Mouse (Mus musculus) lung, postnatal 36 days (tissue): ENCODE measurements at regions not wholly inside any gene's neighbourhood (a gene's known extent, or its start where the extent isn't known, plus 50 kb on each side); places are given as distances from the start of the nearest gene placed in this dataset.
A peak's percentile ranks its signal among the peaks of the same experiment; 100 is the strongest.

ENCODE experiments used
- DNase-seq: peaks from one replicate; pipeline ENCODE4 v3.0.0; 2022; ENCODE audit warnings: mixed read lengths

DNA sequence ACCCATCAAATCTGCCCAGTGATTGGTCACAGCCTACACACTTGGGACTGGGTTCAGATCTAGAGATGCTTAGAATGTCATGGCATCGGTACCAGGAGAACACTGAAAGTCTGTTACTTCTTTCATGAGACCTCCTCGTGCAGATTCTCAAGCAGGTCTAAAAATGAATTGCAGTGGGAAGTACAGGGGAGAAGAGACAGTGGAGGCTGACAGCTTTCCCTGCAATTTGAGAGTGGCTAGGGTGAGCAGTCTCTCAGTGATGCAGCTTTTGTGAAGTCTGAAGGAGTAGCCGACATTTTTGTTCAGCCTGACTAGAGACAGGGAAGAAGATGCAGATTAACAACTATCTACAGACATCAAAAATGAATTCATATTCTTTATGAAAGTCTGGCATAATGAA is 112.5 kb downstream of the Fam198b start:
- no peak for DNase-seq

- DNase-seq: no peak
Observed at GRCm38 (mm10) chr3:80002335-80002734, 118.0 kb downstream of the Fam198b start.

GRCm38 (mm10) chr3:80003300-80004090 is 119.2 kb downstream of the Fam198b start:
- DNase-seq: no peak

DNA sequence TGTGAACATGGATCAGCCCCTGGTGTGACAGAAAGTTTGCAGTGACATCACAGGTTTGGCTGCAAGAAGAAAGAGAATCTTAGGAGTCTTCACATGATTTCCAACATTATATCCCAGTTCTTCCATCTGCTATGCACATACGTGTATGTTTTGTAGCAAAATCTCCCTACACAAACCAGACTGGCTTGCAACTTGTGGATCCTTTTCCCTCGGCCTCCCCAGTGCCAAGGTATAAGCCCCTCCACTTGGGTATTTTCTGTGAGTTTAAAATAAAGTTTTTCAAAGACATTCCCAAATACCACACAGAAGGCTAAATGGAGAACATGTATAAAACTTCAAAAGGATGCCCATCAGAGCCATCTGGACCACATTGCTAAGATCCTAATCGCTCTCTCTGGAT is 120.2 kb downstream of the Fam198b start:
- no peak for DNase-seq

- DNase-seq: peak; percentile 26
Observed at GRCm38 (mm10) chr3:80004966-80005365, 120.6 kb downstream of the Fam198b start.

GRCm38 (mm10) chr3:80005371-80005770 is 121.0 kb downstream of the Fam198b start:
- no peak for DNase-seq

DNA sequence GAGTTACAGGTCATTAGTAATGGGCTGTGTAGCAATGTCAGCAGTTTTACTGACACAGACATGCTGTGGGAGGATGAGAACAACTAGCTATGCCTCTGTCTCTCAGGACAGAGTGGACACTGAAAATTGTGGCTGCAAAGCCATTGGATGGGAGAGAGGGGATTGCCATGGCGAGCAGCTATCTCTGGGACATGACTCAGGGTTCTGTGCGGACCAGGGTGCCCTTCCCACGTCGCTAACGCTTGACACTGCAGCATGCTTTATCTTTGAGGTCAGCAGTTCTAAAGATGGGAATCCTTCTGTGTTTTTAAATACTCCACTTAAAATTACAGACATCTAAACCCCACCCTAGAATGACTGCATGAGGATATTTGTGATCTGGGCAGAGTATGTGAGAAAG is 121.9 kb downstream of the Fam198b start:
- DNase-seq: no peak

DNA sequence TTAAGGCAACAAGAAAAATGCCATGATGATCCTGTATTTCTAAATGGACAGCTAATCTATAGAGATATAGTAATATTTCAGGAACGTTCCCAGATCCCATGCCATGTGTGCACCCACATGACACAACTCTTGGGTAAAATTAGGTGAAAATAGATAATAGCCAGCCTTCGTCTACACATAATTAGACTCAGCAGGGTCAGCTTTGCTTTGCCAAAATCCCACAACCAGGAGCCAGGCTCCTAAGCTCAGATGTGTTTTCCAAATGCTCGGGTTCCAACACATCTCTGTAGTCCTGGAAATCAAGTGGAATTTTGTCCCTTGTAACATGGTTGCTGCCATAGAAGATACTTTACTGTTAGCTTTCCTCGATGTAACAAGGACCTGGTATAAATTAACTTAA is 122.7 kb downstream of the Fam198b start:
- DNase-seq: no peak

DNA sequence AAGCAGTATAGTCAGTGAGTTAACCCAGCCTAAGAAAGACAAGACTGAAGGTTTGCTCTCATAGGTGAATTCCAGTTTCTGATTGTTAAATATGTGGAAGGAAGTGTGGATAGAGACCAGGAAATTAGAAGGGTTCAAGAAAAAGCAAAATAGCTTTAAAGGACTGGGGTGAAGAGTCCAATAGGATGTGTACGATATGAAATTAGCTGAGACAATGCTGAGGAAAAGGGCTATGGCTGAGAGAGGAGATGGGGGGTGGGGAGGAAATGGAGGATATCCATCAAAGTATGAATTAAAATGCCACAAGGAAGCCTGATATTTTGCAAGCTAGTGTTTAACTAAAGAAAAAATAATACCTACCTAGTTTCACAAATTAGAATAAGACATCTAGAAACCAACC is 124.9 kb downstream of the Fam198b start:
- peak; percentile 34 for DNase-seq

GRCm38 (mm10) chr3:80025795-80026194 is 141.5 kb downstream of the Fam198b start:
- peak; percentile 58 for DNase-seq

DNA sequence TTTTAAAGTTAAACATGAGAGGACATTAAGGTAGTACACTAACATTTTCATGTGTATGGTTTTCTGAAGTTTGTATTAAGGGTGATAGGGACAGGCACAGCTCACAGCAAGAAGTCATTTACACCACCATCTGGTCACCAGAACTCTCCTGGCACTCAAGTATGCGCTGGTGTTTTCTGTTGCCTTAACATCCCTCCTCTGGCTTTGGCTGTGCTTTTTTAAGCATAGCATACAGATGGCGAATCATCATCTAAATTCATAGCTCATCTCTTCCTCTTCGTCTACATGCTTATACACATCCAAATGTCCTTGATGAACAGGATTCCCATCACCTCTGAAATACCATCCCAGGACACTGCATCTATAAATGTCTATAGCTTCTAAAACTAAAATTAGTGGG is 148.7 kb downstream of the Fam198b start:
- DNase-seq: no peak

DNA sequence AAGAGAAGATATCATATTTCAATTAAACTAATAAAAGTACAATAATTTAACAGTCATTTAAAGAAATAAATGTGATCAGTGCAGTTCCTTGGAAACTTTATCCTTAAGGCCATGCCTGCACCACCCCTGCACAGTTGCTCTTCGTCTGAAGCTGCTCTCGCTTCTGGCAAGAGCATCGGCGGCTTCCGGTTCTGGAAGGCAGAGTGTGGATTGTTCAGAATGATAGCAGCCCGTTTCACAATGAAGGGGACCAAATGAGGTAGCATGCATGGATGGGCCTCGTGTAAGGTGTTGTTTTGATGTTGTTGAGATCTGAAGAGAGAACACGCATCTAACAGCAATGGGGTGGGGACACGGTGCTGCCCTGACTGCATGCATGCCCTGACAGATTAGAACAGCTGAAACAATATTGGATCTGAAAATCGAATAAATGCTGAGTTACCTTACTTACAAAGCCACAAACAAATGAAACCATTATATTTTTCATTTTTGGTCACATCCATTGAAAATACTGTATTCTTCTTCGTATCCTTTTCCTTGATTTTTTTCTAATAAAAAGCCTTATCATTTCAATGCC is 154.3 kb downstream of the Fam198b start:
- DNase-seq: peak; percentile 35

- DNase-seq: peak; percentile 90
Observed at GRCm38 (mm10) chr3:80042756-80043484, 158.6 kb downstream of the Fam198b start.

DNA sequence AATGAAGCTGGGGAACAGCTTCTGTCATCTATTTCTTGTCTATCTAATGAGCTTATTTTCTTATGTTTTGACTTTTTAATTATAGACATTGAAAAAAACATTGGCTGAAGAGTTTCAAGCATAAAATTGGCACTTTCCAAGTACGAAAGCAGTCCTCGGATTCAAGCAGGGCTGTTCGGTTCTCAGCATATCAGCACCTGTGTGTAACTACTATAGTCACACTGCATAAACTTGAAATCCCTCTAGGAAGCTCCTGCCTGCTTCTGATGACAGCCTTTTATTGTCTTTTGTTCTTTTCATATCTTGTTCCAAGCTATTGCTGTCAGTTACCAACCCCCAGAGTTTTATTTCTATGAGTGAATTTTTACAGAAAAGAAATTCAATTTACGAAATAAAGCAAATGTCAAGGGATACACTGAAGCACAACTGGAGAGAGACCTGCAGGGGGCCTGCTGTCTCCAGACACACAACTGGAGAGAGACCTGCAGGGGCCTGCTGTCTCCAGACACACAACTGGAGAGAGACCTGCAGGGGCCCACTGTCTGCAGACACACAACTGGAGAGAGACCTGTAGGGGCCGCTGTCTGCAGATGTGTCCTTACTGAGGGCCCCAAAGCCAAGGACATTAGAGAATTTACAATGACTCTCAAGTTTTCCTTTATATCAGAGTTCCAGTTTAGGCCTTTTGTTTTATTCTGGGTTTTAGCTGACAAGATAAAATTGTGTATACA is 165.3 kb downstream of the Fam198b start:
- DNase-seq: no peak

- DNase-seq: no peak
Observed at GRCm38 (mm10) chr3:80050920-80051319, 166.6 kb downstream of the Fam198b start.

GRCm38 (mm10) chr3:80051963-80052362 is 167.6 kb downstream of the Fam198b start:
- peak; percentile 29 for DNase-seq

- DNase-seq: no peak
Observed at GRCm38 (mm10) chr3:80052879-80053278, 168.5 kb downstream of the Fam198b start.

DNA sequence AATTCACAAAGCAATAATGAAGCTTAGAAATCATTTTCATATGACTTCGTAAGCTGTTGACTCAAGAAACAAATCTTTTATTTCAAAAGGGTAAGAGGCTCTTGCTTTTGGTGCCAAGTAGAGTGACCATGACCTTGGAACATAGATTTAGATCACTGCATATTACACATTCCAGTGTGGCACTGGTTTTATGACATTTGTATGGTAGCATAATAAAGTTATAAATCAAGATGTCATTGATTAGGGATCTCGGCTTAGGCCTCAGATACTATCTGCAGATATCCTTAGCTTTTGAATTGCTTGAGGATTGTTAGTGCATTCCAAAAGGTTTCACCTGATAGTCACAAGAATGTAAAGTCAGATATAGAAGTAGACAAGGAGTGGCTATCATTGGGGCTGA is 169.1 kb downstream of the Fam198b start:
- DNase-seq: no peak

DNA sequence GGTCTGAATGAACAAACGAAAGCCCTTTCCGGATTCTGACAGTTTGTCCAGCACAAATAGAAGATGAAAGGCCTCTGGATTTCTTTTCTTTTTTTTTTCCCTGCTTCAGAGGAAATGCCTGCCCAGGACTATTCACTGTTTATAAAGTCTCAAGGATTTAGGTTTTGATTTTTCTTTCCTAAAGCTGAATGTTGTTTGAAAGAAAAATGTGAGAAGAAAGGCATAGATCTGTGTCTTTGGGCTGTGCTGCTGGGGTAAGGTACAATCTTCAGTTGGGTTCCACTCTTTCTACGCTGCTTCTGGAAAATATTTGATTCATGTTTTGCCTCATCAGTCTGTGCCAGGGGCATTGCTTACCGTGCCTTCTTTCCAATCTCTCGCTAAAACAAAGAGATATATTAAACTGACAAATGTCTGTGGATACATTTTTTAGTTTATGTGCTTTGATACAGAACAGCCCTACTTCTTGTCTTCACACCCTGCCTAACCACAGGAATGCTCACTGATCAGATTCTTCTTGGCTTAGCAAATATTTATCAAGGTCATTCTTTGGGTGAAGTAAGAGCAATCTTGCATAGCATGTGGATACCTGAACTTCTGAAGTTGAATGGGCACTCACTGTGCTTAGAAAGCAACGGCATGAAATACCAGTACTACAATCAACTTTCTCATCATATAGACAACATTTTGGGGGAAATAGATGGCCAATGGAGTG is 172.5 kb downstream of the Fam198b start:
- peak; percentile 61 for DNase-seq

GRCm38 (mm10) chr3:80058722-80059121 is 174.4 kb downstream of the Fam198b start:
- peak; percentile 91 for DNase-seq

GRCm38 (mm10) chr3:80070726-80071125 is 186.4 kb downstream of the Fam198b start:
- DNase-seq: no peak

DNA sequence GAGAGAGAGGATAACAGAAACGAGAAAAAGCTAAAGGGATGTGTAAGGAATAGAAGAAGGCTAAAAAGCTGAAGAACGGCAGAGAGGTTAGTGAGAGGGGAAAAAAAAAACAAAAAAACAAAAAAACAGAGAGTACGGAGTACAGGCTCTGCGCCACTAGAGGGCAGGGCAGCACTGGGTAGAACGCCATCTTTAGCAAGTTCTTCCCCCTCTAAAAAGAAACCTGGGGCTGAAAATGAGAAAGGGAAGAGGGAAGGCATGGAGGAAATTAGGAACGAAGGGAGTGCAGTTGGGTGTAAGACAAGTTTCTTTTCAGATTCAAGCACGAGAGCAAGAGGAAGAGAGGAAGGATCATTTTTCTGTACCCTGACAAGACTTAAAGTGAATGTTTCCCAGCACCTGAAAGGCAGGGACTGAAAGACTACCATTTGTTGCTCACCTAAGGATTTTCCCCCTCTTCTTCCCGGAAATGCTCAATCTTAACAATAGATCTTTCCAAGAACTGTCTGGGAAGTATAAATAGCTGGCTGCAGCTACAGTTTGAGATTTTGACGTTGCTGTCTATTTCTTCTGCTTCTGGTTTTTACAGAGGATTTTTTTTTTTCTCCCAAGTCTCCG is 195.6 kb downstream of the Fam198b start:
- peak; percentile 70 for DNase-seq
